Mouse (Mus musculus): ENCODE data around the gene Haus4. TPM values are rescaled to one million over a fixed set of nuclear protein-coding genes. Genes with fewer than 3 reads are reported as not detected.
A peak's percentile ranks its signal among the peaks of the same experiment; 100 is the strongest.

Gene Haus4
- polyA plus RNA-seq, 1 experiment from 2014 or later = 50.5 TPM

GRCm38 (mm10) chr14:54572122-54572521 lies 17.7 kb upstream of the Haus4 start:
- Histone ChIP-seq H3K9ac (no peak overlapping the region), H3K27me3 (no peaks in the 10 kb centered on the region), H3K4me2 (replicated peaks) (peak overlapping the region; percentile 66; the same call in 1 of the 2 replicates), H3K4me1 (peaks cover 43% of the 10 kb centered on the region), H3K27ac (peak overlapping the region; percentile 78), H3K4me3 (no peak overlapping the region), H3K9me3 (no peaks in the 10 kb centered on the region), H3K36me3 (peaks cover 63% of the 10 kb centered on the region)
- 65% methylated on average over 4 of the region's 4 CpGs for WGBS
- ATAC-seq (ENCODE audit: insufficient number of reproducible peaks, insufficient read depth, low FRiP score, low TSS enrichment) = no peak

GRCm38 (mm10) chr14:54569451-54570392 lies 15.3 kb upstream of the Haus4 start:
- H3K4me1 ChIP-seq = peaks cover 40% of the 10 kb centered on the region
- ATAC-seq (ENCODE audit: insufficient number of reproducible peaks, insufficient read depth, low FRiP score, low TSS enrichment) = no peak

GRCm38 (mm10) chr14:54568694-54569414 lies 14.4 kb upstream of the Haus4 start:
- Histone ChIP-seq H3K9me3 (no peaks in the 10 kb centered on the region), H3K4me1 (peaks cover 31% of the 10 kb centered on the region), H3K4me2 (replicated peaks) (no peak overlapping the region), H3K9ac (no peak overlapping the region), H3K36me3 (peaks cover 72% of the 10 kb centered on the region), H3K27me3 (no peaks in the 10 kb centered on the region), H3K27ac (no peak overlapping the region), H3K4me3 (no peak overlapping the region)
- ATAC-seq (ENCODE audit: insufficient number of reproducible peaks, insufficient read depth, low FRiP score, low TSS enrichment) = no peak
- WGBS = 71% methylated on average over 15 of the region's 15 CpGs

More at GRCm38 (mm10) chr14:54569451-54570392, 15.3 kb upstream of the Haus4 start:
- H3K9me3 ChIP-seq = no peaks in the 10 kb centered on the region
- H3K4me3 ChIP-seq = no peak overlapping the region
- H3K27ac ChIP-seq = no peak overlapping the region
- H3K9ac ChIP-seq = no peak overlapping the region
- 43% methylated on average over 17 of the region's 17 CpGs for WGBS
- H3K36me3 ChIP-seq = peaks cover 72% of the 10 kb centered on the region
- H3K27me3 ChIP-seq = no peaks in the 10 kb centered on the region
- H3K4me2 ChIP-seq (replicated peaks) = no peak overlapping the region

- no peak overlapping the region for H3K4me2 ChIP-seq (replicated peaks)
- ATAC-seq (ENCODE audit: insufficient number of reproducible peaks, insufficient read depth, low FRiP score, low TSS enrichment) = no peak
- H3K9ac ChIP-seq = no peak overlapping the region
- no peaks in the 10 kb centered on the region for H3K9me3 ChIP-seq
- H3K27ac ChIP-seq = no peak overlapping the region
- H3K27me3 ChIP-seq = no peaks in the 10 kb centered on the region
- H3K4me3 ChIP-seq = no peak overlapping the region
- no peaks in the 10 kb centered on the region for H3K4me1 ChIP-seq
- 80% methylated on average over 14 of the region's 14 CpGs for WGBS
- H3K36me3 ChIP-seq = no peaks in the 10 kb centered on the region
Observed at GRCm38 (mm10) chr14:54560527-54561242, 6.3 kb upstream of the Haus4 start.

GRCm38 (mm10) chr14:54557330-54557729 lies 2.9 kb upstream of the Haus4 start:
- Histone ChIP-seq H3K9me3 (no peaks in the 10 kb centered on the region), H3K27me3 (no peaks in the 10 kb centered on the region), H3K4me2 (replicated peaks) (no peak overlapping the region), H3K4me3 (no peak overlapping the region), H3K4me1 (no peaks in the 10 kb centered on the region; the same call in 1 of the 2 replicates), H3K36me3 (no peaks in the 10 kb centered on the region), H3K27ac (no peak overlapping the region), H3K9ac (no peak overlapping the region)
- ATAC-seq (ENCODE audit: insufficient number of reproducible peaks, insufficient read depth, low FRiP score, low TSS enrichment) = no peak
- WGBS = 86% methylated on average over 8 of the region's 8 CpGs

- Histone ChIP-seq H3K27me3 (no peaks in the 10 kb centered on the region), H3K9me3 (no peaks in the 10 kb centered on the region), H3K4me1 (no peaks in the 10 kb centered on the region; the same call in 1 of the 2 replicates), H3K36me3 (peaks cover 25% of the 10 kb centered on the region), H3K4me3 (peak overlapping the region; percentile 53), H3K27ac (peak overlapping the region; percentile 88; the same call in 1 of the 2 replicates), H3K9ac (peak overlapping the region; percentile 63), H3K4me2 (replicated peaks) (peak overlapping the region; percentile 81)
- WGBS = 3% methylated on average over 21 of the region's 21 CpGs
- no peak for ATAC-seq (ENCODE audit: insufficient number of reproducible peaks, insufficient read depth, low FRiP score, low TSS enrichment)
Observed at GRCm38 (mm10) chr14:54553454-54553974, 902 bp downstream of the Haus4 start.

- WGBS = 90% methylated on average over 5 of the region's 5 CpGs
- no peaks in the 10 kb centered on the region for H3K9me3 ChIP-seq
- H3K4me2 ChIP-seq (replicated peaks) = no peak overlapping the region
- peaks cover 71% of the 10 kb centered on the region for H3K36me3 ChIP-seq
- no peak overlapping the region for H3K9ac ChIP-seq
- no peaks in the 10 kb centered on the region for H3K4me1 ChIP-seq
- H3K4me3 ChIP-seq = no peak overlapping the region
- H3K27ac ChIP-seq = no peak overlapping the region
- no peak for ATAC-seq (ENCODE audit: insufficient number of reproducible peaks, insufficient read depth, low FRiP score, low TSS enrichment)
- no peaks in the 10 kb centered on the region for H3K27me3 ChIP-seq
Observed at GRCm38 (mm10) chr14:54544703-54545102, 9.7 kb downstream of the Haus4 start.

- Histone ChIP-seq H3K27ac (no peak overlapping the region), H3K4me2 (replicated peaks) (no peak overlapping the region), H3K4me1 (no peaks in the 10 kb centered on the region), H3K4me3 (no peak overlapping the region), H3K9me3 (no peaks in the 10 kb centered on the region), H3K27me3 (no peaks in the 10 kb centered on the region), H3K36me3 (peaks cover 33% of the 10 kb centered on the region), H3K9ac (no peak overlapping the region)
- WGBS = 73% methylated on average over 11 of the region's 11 CpGs
- ATAC-seq (ENCODE audit: insufficient number of reproducible peaks, insufficient read depth, low FRiP score, low TSS enrichment) = no peak
Observed at GRCm38 (mm10) chr14:54540771-54541170, 13.6 kb downstream of the Haus4 start.

GRCm38 (mm10) chr14:54538580-54538979 lies 15.8 kb downstream of the Haus4 start:
- Histone ChIP-seq H3K36me3 (peaks cover 14% of the 10 kb centered on the region), H3K9me3 (no peaks in the 10 kb centered on the region), H3K4me1 (no peaks in the 10 kb centered on the region), H3K4me2 (replicated peaks) (no peak overlapping the region), H3K27ac (no peak overlapping the region), H3K27me3 (no peaks in the 10 kb centered on the region), H3K4me3 (no peak overlapping the region), H3K9ac (no peak overlapping the region)
- 61% methylated on average over 2 of the region's 2 CpGs for WGBS
- no peak for ATAC-seq (ENCODE audit: insufficient number of reproducible peaks, insufficient read depth, low FRiP score, low TSS enrichment)

- Histone ChIP-seq H3K36me3 (no peaks in the 10 kb centered on the region), H3K27ac (peak overlapping the region; percentile 73), H3K9me3 (no peaks in the 10 kb centered on the region), H3K4me3 (no peak overlapping the region), H3K4me1 (peaks cover 17% of the 10 kb centered on the region), H3K27me3 (no peaks in the 10 kb centered on the region), H3K4me2 (replicated peaks) (peak overlapping the region; percentile 69; the same call in 1 of the 2 replicates), H3K9ac (no peak overlapping the region)
- WGBS = 10% methylated on average over 17 of the region's 17 CpGs
- peak; percentile 76 for ATAC-seq (ENCODE audit: insufficient number of reproducible peaks, insufficient read depth, low FRiP score, low TSS enrichment)
Observed at GRCm38 (mm10) chr14:54528446-54529111, 25.8 kb downstream of the Haus4 start.

GRCm38 (mm10) chr14:54528007-54528393 lies 26.4 kb downstream of the Haus4 start:
- Histone ChIP-seq H3K9me3 (no peaks in the 10 kb centered on the region), H3K27ac (peak overlapping the region; percentile 73), H3K9ac (no peak overlapping the region; the same call in 1 of the 2 replicates), H3K4me2 (replicated peaks) (peak overlapping the region; percentile 69), H3K4me1 (peaks cover 17% of the 10 kb centered on the region), H3K4me3 (peak overlapping the region; percentile 41), H3K27me3 (no peaks in the 10 kb centered on the region), H3K36me3 (no peaks in the 10 kb centered on the region)
- ATAC-seq (ENCODE audit: insufficient number of reproducible peaks, insufficient read depth, low FRiP score, low TSS enrichment) = no peak
- 15% methylated on average over 5 of the region's 5 CpGs for WGBS
